Mouse (Mus musculus) midbrain, embryonic 16.5 days (tissue): ENCODE measurements around the gene 3110040M04Rik. TPM values are rescaled to one million over a fixed set of nuclear protein-coding genes. Genes with fewer than 3 reads are reported as not detected.
"Not testable (repeated sequence)": the region's sequence is repeated elsewhere in the genome, so short reads cannot be mapped to it uniquely, and the experiment has no call there.

Source experiments
- ATAC-seq: fragments of 200-750 bp; cut with Nextera tagmentation; 2 replicates; pipeline ENCODE4 v1.8.0; 2017; ENCODE audit warnings: moderate TSS enrichment
- H3K27ac ChIP-seq: fragments of 300-500 bp; sonication (generic); 2 replicates; pipeline ENCODE4 v1.5.1; 2014; ENCODE audit warnings: mild to moderate bottlenecking, low read length, mixed read lengths
- H3K27me3 ChIP-seq: fragments of 300-500 bp; sonication (generic); 2 replicates; pipeline ENCODE4 v1.6.1; 2014; ENCODE audit warnings: low read depth, low read length, mixed read lengths; ENCODE audit not compliant: control insufficient read depth, insufficient read depth
- H3K36me3 ChIP-seq: fragments of 300-500 bp; sonication (generic); 2 replicates; pipeline ENCODE4 v1.6.1; 2014; ENCODE audit warnings: mild to moderate bottlenecking, low read length, moderate library complexity, mixed read lengths; ENCODE audit not compliant: control insufficient read depth, insufficient read depth
- H3K4me1 ChIP-seq: fragments of 300-500 bp; sonication (generic); 2 replicates; pipeline ENCODE4 v1.6.1; 2014; ENCODE audit warnings: mild to moderate bottlenecking, low read length, mixed read lengths; ENCODE audit not compliant: control insufficient read depth, insufficient read depth
- H3K4me2 ChIP-seq: fragments of 300-500 bp; sonication (generic); 2 replicates; pipeline ENCODE4 v1.6.1; 2014; ENCODE audit warnings: mild to moderate bottlenecking, low read length, mixed read lengths
- H3K4me3 ChIP-seq: fragments of 300-500 bp; sonication (generic); 2 replicates; pipeline ENCODE4 v1.5.1; 2014; ENCODE audit warnings: low read depth, mild to moderate bottlenecking, low read length, moderate library complexity, mixed read lengths
- H3K9ac ChIP-seq: fragments of 300-500 bp; sonication (generic); 2 replicates; pipeline ENCODE4 v1.6.1; 2014; ENCODE audit warnings: low read depth, low read length, mixed read lengths
- H3K9me3 ChIP-seq: fragments of 300-500 bp; sonication (generic); replicated peaks from 2 replicates; pipeline ENCODE4 v1.6.1; 2014; ENCODE audit warnings: mild to moderate bottlenecking, low read length, mixed read lengths; ENCODE audit not compliant: control insufficient read depth, poor library complexity, severe bottlenecking
- WGBS: fragments of 180-500 bp; shearing (Covaris S2); extraction: QIAGEN DNeasy Blood & Tissue Kit; methylation state at CpG from one replicate; pipeline ENCODE4 v1.1.7; 2014; 5-methylcytosine and 5-hydroxymethylcytosine counted together
- polyA plus RNA-seq: library from polyadenylated mRNA; unstranded; fragments of >200 nt; fragmentation: Nextera tagmentation; extraction: Ambion mirVana; gene quantifications from 2 replicates; pipeline ENCODE4 v1.2.1, GENCODE M21; 2015

The 3110040M04Rik gene
- polyA plus RNA-seq, 1 experiment from 2014 or later, result not detected

DNA sequence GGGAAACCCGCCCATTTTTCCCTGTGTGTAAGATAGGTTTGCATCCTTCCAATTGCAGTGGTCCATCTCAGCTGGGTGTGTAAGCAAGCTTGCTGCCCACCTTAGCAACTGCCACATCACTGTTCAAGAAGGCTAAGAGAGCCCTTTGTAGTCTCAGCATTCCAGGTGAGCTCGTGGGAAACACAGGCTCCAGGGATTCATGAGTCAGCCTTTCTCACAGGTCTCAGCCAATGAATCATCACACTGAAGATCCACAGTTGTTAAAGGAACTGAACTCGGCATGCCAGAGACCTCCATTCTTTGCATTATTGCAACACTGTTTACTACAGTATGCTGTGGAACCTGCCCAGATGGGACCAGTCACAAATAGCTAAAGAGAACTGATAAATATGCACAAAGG, 35.3 kb upstream of the 3110040M04Rik start:
- H3K9me3 ChIP-seq, result no peaks in the 10 kb centered on the region
- no peak overlapping the region for H3K4me2 ChIP-seq
- peaks cover 18% of the 10 kb centered on the region for H3K4me1 ChIP-seq
- H3K36me3 ChIP-seq, result no peaks in the 10 kb centered on the region
- H3K9ac ChIP-seq, result no peak overlapping the region
- H3K27ac ChIP-seq, result no peak overlapping the region
- 76% methylated on average over 3 of the region's 3 CpGs for WGBS
- no peak for ATAC-seq
- H3K4me3 ChIP-seq, result no peak overlapping the region
- H3K27me3 ChIP-seq, result no peaks in the 10 kb centered on the region

DNA sequence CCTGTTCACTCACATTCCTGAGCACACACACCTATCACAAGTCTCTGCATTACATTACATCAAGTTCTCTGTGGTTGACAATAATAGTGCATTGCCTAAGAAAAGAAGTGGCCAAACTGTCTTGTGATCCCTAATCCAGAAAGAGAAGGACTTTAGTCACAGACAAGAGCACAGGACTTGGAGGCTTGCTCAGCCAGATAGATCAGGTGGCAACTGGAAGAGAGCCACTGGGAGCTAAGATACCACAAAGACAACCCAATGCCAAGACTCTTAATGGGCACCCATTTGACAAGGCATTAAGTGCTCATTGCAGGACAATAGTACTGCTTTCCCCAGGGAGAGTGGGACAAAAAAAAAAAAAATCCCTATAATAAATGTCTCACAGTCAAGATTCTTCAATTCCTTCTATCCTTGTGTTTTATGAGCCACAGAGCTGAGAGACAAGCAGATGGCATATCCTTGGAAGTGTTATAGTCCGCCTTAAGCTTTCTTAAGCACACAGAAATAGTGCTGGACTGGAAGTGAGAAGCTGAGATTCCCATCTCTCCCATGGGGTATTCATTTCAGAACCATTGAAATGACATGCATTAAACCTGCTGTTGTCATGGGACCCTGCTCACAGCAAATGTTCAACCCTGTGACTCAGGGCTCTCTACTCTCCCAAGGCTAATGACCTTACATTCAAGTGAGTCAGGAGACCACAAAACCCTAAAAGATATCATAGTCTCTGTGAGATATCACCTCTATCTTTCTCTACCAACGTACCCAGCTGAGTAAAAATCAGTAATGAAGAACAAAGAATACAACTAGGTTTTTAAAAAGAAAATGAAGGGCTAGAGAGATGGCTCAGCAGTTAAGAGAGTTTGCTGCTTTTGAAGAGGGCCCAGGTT, 32.1 kb upstream of the 3110040M04Rik start:
- ATAC-seq, result no peak
- Histone ChIP-seq H3K9me3 (no peaks in the 10 kb centered on the region), H3K27ac (no peak overlapping the region), H3K36me3 (no peaks in the 10 kb centered on the region), H3K4me2 (no peak overlapping the region), H3K27me3 (no peaks in the 10 kb centered on the region), H3K9ac (no peak overlapping the region), H3K4me1 (peaks cover 15% of the 10 kb centered on the region), H3K4me3 (no peak overlapping the region)
- WGBS, result 85% methylated on average over 2 of the region's 2 CpGs

DNA sequence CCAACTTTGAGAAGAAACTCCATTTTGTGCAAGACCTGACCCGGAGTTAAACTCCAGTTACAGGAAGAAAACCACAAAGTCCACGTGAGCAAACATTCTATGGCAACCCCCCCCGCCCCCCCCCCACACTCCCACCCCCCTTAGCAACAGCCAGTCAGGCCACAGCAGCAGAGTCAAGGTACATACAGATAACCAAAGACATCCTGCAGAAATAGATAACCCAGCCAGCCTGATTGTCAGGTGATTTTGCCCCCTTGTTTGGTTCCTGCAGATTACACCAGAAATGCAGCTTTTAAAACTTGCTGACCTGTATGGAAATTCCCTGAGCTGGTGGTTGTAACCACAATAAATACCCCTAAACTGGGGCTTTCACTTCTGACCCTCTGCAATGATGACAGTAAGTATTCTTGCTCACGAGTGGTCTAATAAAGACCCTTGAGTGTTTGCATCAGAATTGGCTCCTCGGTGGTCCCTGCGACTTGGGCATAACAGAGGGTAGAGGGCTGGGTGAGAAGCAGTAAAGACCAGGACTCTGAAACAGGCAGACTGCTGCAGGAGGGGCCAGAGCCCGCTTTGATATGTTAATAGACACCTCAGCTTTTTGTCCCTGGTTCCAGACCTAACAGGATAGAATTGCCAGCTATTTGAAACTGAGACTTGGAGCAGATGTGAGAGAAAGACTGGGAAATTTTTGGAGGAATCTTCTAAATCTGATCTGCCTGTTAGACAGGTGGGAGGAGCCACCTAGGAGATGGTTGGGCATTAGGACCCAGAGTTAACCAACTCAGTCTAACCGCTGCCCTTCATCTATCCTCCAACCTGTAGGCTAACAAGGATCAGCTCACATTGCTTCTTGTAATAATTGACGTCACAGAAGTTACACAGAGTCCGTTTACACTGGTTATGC, 26.6 kb upstream of the 3110040M04Rik start:
- Histone ChIP-seq H3K9me3 (no peaks in the 10 kb centered on the region), H3K36me3 (no peaks in the 10 kb centered on the region), H3K4me2 (peak overlapping the region; percentile 58), H3K9ac (0 out of 2 replicates have a peak overlapping the region, but pooled peaks have one; percentile 34), H3K4me1 (peaks cover 7% of the 10 kb centered on the region), H3K27ac (no peak overlapping the region), H3K27me3 (no peaks in the 10 kb centered on the region), H3K4me3 (peak overlapping the region; percentile 35)
- ATAC-seq, result peak; percentile 93
- 4% methylated on average over 10 of the region's 10 CpGs for WGBS

DNA sequence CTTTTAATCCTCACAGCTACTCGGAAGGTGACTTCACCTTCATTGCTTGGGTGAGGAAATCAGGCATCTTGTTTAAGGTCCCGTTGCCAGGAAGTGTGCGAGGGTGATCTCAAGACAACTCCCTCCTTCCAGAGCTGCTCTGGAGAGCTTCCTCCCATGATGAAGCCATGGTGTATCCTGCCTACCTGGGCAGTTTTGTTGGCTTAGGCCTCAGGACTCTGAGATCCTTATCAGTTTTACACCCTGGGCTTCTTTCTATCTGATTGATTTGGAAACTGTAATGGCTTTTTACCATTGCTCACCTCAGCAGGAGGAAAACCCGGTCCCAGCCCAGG, 26.0 kb upstream of the 3110040M04Rik start:
- ATAC-seq, result peak; percentile 46; the same call in 1 of the 2 replicates
- 10% methylated on average over 4 of the region's 4 CpGs for WGBS
- no peaks in the 10 kb centered on the region for H3K36me3 ChIP-seq
- H3K9me3 ChIP-seq, result no peaks in the 10 kb centered on the region
- H3K27me3 ChIP-seq, result no peaks in the 10 kb centered on the region
- peak overlapping the region; percentile 58 for H3K4me2 ChIP-seq
- peak overlapping the region; percentile 35 for H3K4me3 ChIP-seq
- H3K4me1 ChIP-seq, result peaks cover 7% of the 10 kb centered on the region
- H3K27ac ChIP-seq, result 0 out of 2 replicates have a peak overlapping the region, but pooled peaks have one; percentile 9
- H3K9ac ChIP-seq, result 0 out of 2 replicates have a peak overlapping the region, but pooled peaks have one; percentile 34

DNA sequence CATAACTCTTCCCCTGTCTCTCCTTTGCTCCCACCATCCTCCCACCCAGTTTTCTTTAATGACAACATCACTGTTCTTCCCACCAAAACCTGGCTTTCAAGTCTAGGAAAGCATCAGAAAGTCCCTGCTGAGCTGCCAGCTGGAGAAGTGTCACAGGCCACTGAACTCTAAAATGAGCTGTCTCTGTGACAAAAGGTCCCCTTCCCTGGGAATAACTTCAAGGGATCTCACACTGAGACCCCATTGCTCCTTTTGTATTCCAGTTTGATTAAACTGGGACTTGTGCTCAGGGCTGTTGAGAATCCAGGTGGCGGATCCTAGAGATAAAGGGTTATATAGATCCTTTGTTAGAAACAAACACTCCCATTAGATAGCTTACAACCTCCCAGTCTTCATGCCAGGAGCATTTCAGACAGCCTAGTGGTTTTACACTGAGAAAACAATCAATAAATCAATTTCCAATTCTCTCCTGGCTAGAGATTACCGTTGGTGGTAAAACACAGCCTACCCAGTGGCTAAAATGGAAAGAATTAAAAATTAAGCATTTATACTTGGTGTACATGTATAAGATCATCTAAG, 25.3 kb upstream of the 3110040M04Rik start:
- 18% methylated on average over 2 of the region's 2 CpGs for WGBS
- Histone ChIP-seq H3K4me2 (no peak overlapping the region), H3K36me3 (no peaks in the 10 kb centered on the region), H3K4me3 (no peak overlapping the region), H3K27me3 (no peaks in the 10 kb centered on the region), H3K9me3 (no peaks in the 10 kb centered on the region), H3K27ac (no peak overlapping the region), H3K9ac (no peak overlapping the region), H3K4me1 (peaks cover 7% of the 10 kb centered on the region)
- peak; percentile 28; the same call in 1 of the 2 replicates for ATAC-seq

DNA sequence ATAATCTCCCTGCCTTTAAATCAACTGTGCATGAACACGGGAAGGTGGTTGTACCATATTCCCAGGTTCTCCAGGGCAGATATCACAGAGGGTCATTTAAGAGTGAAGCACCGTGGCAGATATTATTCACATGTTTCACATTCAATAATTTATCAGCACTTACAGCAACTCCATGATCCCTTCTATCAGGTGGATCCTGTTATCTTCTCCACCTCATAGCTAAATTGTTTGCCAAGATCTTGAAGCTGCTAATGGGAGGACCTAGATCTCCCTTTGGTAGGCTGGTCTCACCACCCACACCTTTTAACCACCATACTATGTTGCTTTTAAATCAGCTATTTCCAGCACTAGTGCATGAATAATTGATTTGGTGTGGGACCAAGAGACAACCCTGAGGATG, 23.8 kb upstream of the 3110040M04Rik start:
- Histone ChIP-seq H3K27ac (no peak overlapping the region), H3K36me3 (no peaks in the 10 kb centered on the region), H3K4me3 (no peak overlapping the region), H3K4me2 (no peak overlapping the region), H3K9me3 (no peaks in the 10 kb centered on the region), H3K27me3 (no peaks in the 10 kb centered on the region), H3K4me1 (peaks cover 7% of the 10 kb centered on the region), H3K9ac (no peak overlapping the region)
- no peak for ATAC-seq
- 65% methylated on average over 2 of the region's 2 CpGs for WGBS

DNA sequence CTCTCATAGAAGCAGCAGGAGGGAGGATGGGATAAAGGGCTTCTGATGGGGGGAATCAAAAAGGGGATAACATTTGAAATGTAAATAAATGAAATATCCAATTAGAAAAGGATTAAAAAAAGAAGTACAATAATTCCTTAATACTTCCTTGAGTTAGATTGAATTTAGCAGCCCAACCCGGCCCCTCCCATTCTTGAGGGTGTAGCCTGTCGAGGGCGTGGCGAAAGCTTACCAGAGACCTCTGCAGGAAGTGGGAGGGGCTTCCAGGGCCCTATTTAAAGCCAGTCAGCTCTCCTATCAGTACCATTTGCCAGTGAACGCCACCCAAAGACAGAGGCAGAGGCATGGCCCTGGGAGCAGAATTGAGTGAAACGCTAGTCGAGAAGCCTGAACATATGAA, 21.7 kb upstream of the 3110040M04Rik start, which contains the start of gene Gm47985:
Gm47985 (plus strand) TSS at position 272 of the 400 bp plus-strand sequence.
- H3K4me3 ChIP-seq, H3K27ac ChIP-seq, ATAC-seq, H3K4me2 ChIP-seq, H3K27me3 ChIP-seq, H3K9me3 ChIP-seq, H3K36me3 ChIP-seq, H3K9ac ChIP-seq, H3K4me1 ChIP-seq: not testable (repeated sequence)
- no CpG with 5 or more reads among the region's 7 CpGs for WGBS

DNA sequence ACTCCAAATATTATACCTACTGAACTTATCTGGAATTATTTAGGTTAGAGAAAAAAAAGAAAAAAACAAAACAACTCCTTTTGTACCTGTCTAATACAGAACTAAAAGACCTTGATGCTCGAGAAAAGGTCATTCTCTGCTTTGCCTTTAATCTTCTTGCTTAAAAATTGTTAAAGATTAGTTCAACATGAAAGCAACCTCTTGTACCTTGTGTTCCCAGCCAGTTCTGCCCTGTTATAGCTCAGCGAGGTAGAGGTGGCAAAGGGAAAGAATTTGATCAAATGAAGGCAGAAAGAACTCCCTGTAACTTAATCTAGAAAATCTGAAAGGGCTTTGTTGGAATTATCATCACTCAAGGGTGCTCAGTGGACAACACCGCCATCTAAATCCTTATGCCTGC, 17.7 kb upstream of the 3110040M04Rik start:
- H3K27me3 ChIP-seq, H3K4me3 ChIP-seq, H3K27ac ChIP-seq, H3K9ac ChIP-seq, H3K4me2 ChIP-seq, H3K4me1 ChIP-seq, H3K36me3 ChIP-seq, H3K9me3 ChIP-seq, ATAC-seq: not testable (repeated sequence)
- 73% methylated on average over 3 of the region's 3 CpGs for WGBS
